Mouse (Mus musculus): ENCODE data around the gene Sptssb. TPM values are rescaled to one million over a fixed set of nuclear protein-coding genes. Genes with fewer than 3 reads are reported as not detected.

Gene Sptssb
- total and polyA plus RNA-seq, 3 experiments, result not detected

DNA sequence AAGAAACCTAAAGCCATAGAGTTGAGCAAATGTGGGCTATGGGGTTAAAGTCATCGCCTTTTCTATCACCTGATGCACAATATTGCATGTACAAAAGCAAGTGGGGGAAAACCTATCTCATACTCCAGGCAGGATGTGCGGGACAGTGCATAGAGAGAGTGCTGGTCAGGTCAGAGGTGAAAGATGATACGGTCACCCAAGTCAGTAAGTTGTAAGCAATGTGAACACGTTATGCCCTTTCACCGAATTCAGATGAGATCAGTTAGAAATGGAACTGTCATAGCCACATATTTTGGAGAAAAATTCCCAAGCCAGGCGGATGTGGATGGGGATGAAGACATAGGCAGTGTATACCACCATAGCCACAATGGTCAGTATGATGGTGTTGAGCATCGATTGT is 39.1 kb downstream of the Sptssb start:
- H3K27ac ChIP-seq (ENCODE audit: control insufficient read depth, low read depth, low read length), result no peak overlapping the region
- H3K4me3 ChIP-seq (ENCODE audit: control insufficient read depth in 1 of 2, insufficient read depth in 1 of 2, low read depth in 2 of 2, low read length in 2 of 2), result no peak overlapping the region
- no peak for DNase-seq (ENCODE audit: low read depth, low spot score)
- no peaks in the 10 kb centered on the region for H3K27me3 ChIP-seq (ENCODE audit: control insufficient read depth in 1 of 2, insufficient read depth in 2 of 2, low read length in 2 of 2)
- no peaks in the 10 kb centered on the region for H3K79me2 ChIP-seq (ENCODE audit: control insufficient read depth, insufficient read depth, low read length, poor library complexity)
- TF ChIP-seq ZC3H11A (IDR thresholded peaks at IDR 0.05; ENCODE audit: low read depth, low read length) (no peak), RAD21 (IDR thresholded peaks at IDR 0.05; ENCODE audit: low read depth, low read length) (no peak), UBTF (IDR thresholded peaks at IDR 0.05; ENCODE audit: borderline replicate concordance, insufficient read depth, low read depth, low read length) (no peak), ETS1 (IDR thresholded peaks at IDR 0.05; ENCODE audit: low read depth, low read length) (no peak), TAL1 (IDR thresholded peaks at IDR 0.05; ENCODE audit: low read length) (no peak), MAX (IDR thresholded peaks at IDR 0.05; ENCODE audit: low read length) (no peak), TBP (IDR thresholded peaks at IDR 0.05; ENCODE audit: low read depth, low read length) (no peak), POLR2A (IDR thresholded peaks at IDR 0.05; ENCODE audit: control insufficient read depth in 1 of 2, insufficient read depth in 1 of 2, low read depth in 1 of 2, low read length in 2 of 2, poor library complexity in 1 of 2) (no peak)
- H3K4me1 ChIP-seq (ENCODE audit: control insufficient read depth in 1 of 2, insufficient read depth in 2 of 2, low read length in 2 of 2), result no peaks in the 10 kb centered on the region
- no peak overlapping the region for H3K9ac ChIP-seq (ENCODE audit: control insufficient read depth, low read depth, low read length, poor library complexity, severe bottlenecking)
- H3K9me3 ChIP-seq (replicated peaks; ENCODE audit: insufficient read depth, low read length), result no peaks in the 10 kb centered on the region
- no peaks in the 10 kb centered on the region for H3K36me3 ChIP-seq (ENCODE audit: control insufficient read depth in 1 of 2, insufficient read depth in 2 of 2, low read length in 2 of 2)

DNA sequence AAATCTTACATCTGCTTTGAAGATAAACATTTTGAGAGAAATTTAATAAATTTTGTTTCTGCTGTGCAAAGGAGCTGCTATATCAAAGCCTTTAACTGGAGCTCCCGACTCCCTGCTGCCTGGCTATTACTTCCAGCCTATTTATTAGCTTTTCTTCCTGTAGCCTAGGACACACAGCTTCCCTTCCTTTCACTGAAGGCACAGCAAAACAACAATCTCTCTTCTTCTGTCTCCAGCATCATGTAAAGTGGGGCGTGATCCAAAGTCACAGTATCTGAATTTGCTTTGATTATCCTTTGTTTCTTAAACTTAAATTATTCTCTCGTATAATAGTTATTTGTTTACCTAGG is 39.9 kb downstream of the Sptssb start:
- no peak for TF ChIP-seq TBP (IDR thresholded peaks at IDR 0.05; ENCODE audit: low read depth, low read length)
- no peak for TF ChIP-seq MAZ (IDR thresholded peaks at IDR 0.05; ENCODE audit: low read depth, low read length)
- no peak for TF ChIP-seq SMC3 (IDR thresholded peaks at IDR 0.05; ENCODE audit: low read depth, low read length)
- no peak for TF ChIP-seq CTCF (IDR thresholded peaks at IDR 0.05 in 2 of 3, conservative IDR thresholded peaks at IDR 0.05 in 1 of 3; ENCODE audit: control insufficient read depth in 1 of 3, insufficient read depth in 1 of 3, low read depth in 2 of 3, low read length in 3 of 3, poor library complexity in 1 of 3, severe bottlenecking in 1 of 3)
- TF ChIP-seq NELFE (IDR thresholded peaks at IDR 0.05; ENCODE audit: low read depth, low read length), result no peak
- no peak for TF ChIP-seq USF2 (IDR thresholded peaks at IDR 0.05; ENCODE audit: borderline replicate concordance in 1 of 2, insufficient read depth in 1 of 2, low read depth in 1 of 2, low read length in 2 of 2)
- TF ChIP-seq TCF12 (IDR thresholded peaks at IDR 0.05; ENCODE audit: low read depth, low read length), result no peak
- TF ChIP-seq ZC3H11A (IDR thresholded peaks at IDR 0.05; ENCODE audit: low read depth, low read length), result no peak
- no peak for TF ChIP-seq GATA1 (IDR thresholded peaks at IDR 0.05; ENCODE audit: low read depth, low read length)
- no peak for TF ChIP-seq E2F4 (IDR thresholded peaks at IDR 0.05; ENCODE audit: borderline replicate concordance, low read depth, low read length)
- no peak for TF ChIP-seq CHD2 (IDR thresholded peaks at IDR 0.05; ENCODE audit: low read length)
- TF ChIP-seq UBTF (IDR thresholded peaks at IDR 0.05; ENCODE audit: borderline replicate concordance, insufficient read depth, low read depth, low read length), result no peak
- no peak for TF ChIP-seq EP300 (IDR thresholded peaks at IDR 0.05; ENCODE audit: low read depth in 1 of 2, low read length in 2 of 2)
- TF ChIP-seq JUND (IDR thresholded peaks at IDR 0.05; ENCODE audit: low read depth, low read length), result no peak
- TF ChIP-seq ELF1 (IDR thresholded peaks at IDR 0.05; ENCODE audit: low read depth, low read length), result no peak
- no peak for TF ChIP-seq CHD1 (IDR thresholded peaks at IDR 0.05; ENCODE audit: low read depth, low read length)
- TF ChIP-seq TAL1 (IDR thresholded peaks at IDR 0.05; ENCODE audit: low read length), result no peak
- TF ChIP-seq MXI1 (IDR thresholded peaks at IDR 0.05; ENCODE audit: low read depth, low read length), result no peak
- TF ChIP-seq POLR2AphosphoS5 (IDR thresholded peaks at IDR 0.05; ENCODE audit: borderline replicate concordance, low read depth, low read length), result no peak
- Histone ChIP-seq H3K9me3 (replicated peaks; ENCODE audit: insufficient read depth, low read length) (no peaks in the 10 kb centered on the region), H3K4me1 (ENCODE audit: control insufficient read depth in 1 of 2, insufficient read depth in 2 of 2, low read length in 2 of 2) (no peaks in the 10 kb centered on the region)

More for the DNA sequence above, 39.9 kb downstream of the Sptssb start:
- DNase-seq (ENCODE audit: low read depth, low spot score), result no peak
- H3K27me3 ChIP-seq (ENCODE audit: control insufficient read depth in 1 of 2, insufficient read depth in 2 of 2, low read length in 2 of 2), result no peaks in the 10 kb centered on the region
- no peak overlapping the region for H3K9ac ChIP-seq (ENCODE audit: control insufficient read depth, low read depth, low read length, poor library complexity, severe bottlenecking)
- H3K79me2 ChIP-seq (ENCODE audit: control insufficient read depth, insufficient read depth, low read length, poor library complexity), result no peaks in the 10 kb centered on the region
- H3K4me3 ChIP-seq (ENCODE audit: control insufficient read depth in 1 of 2, insufficient read depth in 1 of 2, low read depth in 2 of 2, low read length in 2 of 2), result no peak overlapping the region
- H3K36me3 ChIP-seq (ENCODE audit: control insufficient read depth in 1 of 2, insufficient read depth in 2 of 2, low read length in 2 of 2), result no peaks in the 10 kb centered on the region
- no peak overlapping the region for H3K27ac ChIP-seq (ENCODE audit: control insufficient read depth, low read depth, low read length)
